Mouse (Mus musculus): ENCODE measurements around the gene Ucp2.
"Not testable (repeated sequence)": the region's sequence is repeated elsewhere in the genome, so short reads cannot be mapped to it uniquely, and the experiment has no call there.

Ucp2 gene

GRCm38 (mm10) chr7:100480175-100480574, 13.0 kb upstream of the Ucp2 start:
- no peak for DNase-seq

GRCm38 (mm10) chr7:100482046-100482445, 11.1 kb upstream of the Ucp2 start:
- not testable (repeated sequence) for DNase-seq

GRCm38 (mm10) chr7:100484493-100484892, 8.6 kb upstream of the Ucp2 start:
- no peak for DNase-seq

GRCm38 (mm10) chr7:100487301-100487700, 5.8 kb upstream of the Ucp2 start:
- no peak for DNase-seq

- peak; percentile 66 for DNase-seq
These were observed 4.6 kb upstream of the Ucp2 start for GRCm38 (mm10) chr7:100488474-100489048.

GRCm38 (mm10) chr7:100492391-100493116, 583 bp upstream of the Ucp2 start:
- DNase-seq, result peak; percentile 18

GRCm38 (mm10) chr7:100493484-100494414, 612 bp downstream of the Ucp2 start:
- DNase-seq, result peak; percentile 60

- DNase-seq, result no peak
These were observed 1.3 kb downstream of the Ucp2 start for GRCm38 (mm10) chr7:100494415-100494831.

- DNase-seq, result no peak
These were observed 1.9 kb downstream of the Ucp2 start for GRCm38 (mm10) chr7:100495042-100495441.

- DNase-seq, result peak; percentile 75
These were observed 2.6 kb downstream of the Ucp2 start for GRCm38 (mm10) chr7:100495581-100496251.

- no peak for DNase-seq
These were observed 3.2 kb downstream of the Ucp2 start for GRCm38 (mm10) chr7:100496371-100496770.

GRCm38 (mm10) chr7:100496791-100497190, 3.7 kb downstream of the Ucp2 start:
- no peak for DNase-seq

- DNase-seq, result no peak
These were observed 4.3 kb downstream of the Ucp2 start for GRCm38 (mm10) chr7:100497402-100497801.

- no peak for DNase-seq
These were observed 4.8 kb downstream of the Ucp2 start for GRCm38 (mm10) chr7:100497982-100498381.

GRCm38 (mm10) chr7:100499465-100499864, 6.3 kb downstream of the Ucp2 start:
- DNase-seq, result no peak

GRCm38 (mm10) chr7:100500276-100500977, 7.3 kb downstream of the Ucp2 start:
- DNase-seq, result no peak

- no peak for DNase-seq
These were observed 8.1 kb downstream of the Ucp2 start for GRCm38 (mm10) chr7:100501027-100501843.

GRCm38 (mm10) chr7:100501844-100502373, 8.8 kb downstream of the Ucp2 start:
- no peak for DNase-seq

GRCm38 (mm10) chr7:100502374-100502922, 9.3 kb downstream of the Ucp2 start:
- DNase-seq, result no peak

- no peak for DNase-seq
These were observed 9.9 kb downstream of the Ucp2 start for GRCm38 (mm10) chr7:100503076-100503475.
